Mouse (Mus musculus) cerebellum, adult 2 months (tissue): ENCODE measurements around the gene Ccl8.

Experiments used
- CTCF ChIP-seq: fragments of 200-500 bp; IDR thresholded peaks from 2 replicates; pipeline ENCODE4 v1.5.1; 2011; ENCODE audit warnings: low read depth, mild to moderate bottlenecking, control low read depth, low read length, moderate library complexity, borderline replicate concordance; ENCODE audit not compliant: insufficient read depth
- POLR2A ChIP-seq: fragments of 200-500 bp; IDR thresholded peaks from 2 replicates; pipeline ENCODE4 v1.6.1; 2011; ENCODE audit warnings: low read length, control low read depth, borderline replicate concordance; ENCODE audit not compliant: insufficient read depth

GRCm38 (mm10) chr11:82132977-82133376 lies 18.0 kb downstream of the Ccl8 start:
- no peak for TF ChIP-seq POLR2A
- no peak for TF ChIP-seq CTCF
